Mouse (Mus musculus) frontal cortex, adult (tissue): ENCODE measurements around the gene Dusp10.

Experiments
- ATAC-seq: cut with Nextera tagmentation; 2 replicates; pipeline ENCODE4 v1.9.2; 2017; ENCODE audit warnings: mild to moderate bottlenecking, moderate library complexity, mixed read lengths; ENCODE audit not compliant: low TSS enrichment

Dusp10 gene

DNA sequence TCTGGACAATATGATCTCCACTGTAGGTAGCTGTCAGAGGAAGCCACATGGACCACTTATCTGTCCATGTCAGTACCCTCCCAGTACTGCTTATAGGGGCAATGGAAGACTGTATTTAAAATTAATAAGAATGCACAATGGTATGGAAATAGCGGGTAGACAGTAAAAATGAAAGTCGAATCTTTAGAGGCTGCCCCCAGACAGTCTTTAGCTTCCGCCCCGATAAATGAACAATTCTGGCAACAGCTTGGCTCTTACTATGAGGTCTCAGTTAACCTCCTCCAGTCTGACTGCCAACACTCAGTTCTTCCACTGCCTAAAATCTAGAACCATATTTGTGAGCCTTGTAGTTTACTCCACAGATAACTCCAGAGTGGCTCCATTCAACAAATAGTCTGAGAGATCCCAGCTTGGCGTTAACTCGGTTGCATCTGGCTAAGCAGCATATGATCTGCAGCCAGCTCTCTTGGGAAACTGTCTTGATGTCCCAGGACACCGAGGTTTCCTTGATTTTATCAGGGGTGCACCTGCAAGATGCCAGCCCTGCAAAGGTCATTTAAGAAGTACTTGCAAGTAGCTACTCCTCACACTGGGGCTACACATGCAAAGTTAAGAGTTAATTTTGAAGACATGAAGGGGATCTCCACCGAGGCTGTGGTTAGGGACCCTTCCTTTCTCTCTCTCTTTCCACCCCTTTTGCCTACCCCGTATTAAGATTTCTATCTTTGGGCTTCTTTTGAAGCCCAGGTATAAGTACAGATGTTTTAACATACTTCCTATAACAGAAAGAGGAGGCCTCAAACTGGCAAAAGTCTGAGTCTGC lies 88.0 kb downstream of the Dusp10 start:
- no peak for ATAC-seq

DNA sequence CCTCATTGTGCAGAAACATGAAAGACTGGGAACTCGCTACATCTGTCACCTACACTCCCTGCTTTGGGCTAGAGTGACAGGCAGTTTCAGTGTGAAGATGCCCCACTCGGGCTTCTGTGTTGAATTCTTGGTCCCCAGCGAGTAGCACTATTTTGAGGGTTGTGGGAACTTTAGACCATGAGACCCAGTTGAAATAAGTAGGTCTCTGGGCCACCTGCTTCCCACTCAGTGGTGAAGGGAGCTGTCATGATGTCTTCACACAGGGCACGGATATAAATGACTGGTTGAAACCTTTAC lies 88.6 kb downstream of the Dusp10 start:
- ATAC-seq: no peak

DNA sequence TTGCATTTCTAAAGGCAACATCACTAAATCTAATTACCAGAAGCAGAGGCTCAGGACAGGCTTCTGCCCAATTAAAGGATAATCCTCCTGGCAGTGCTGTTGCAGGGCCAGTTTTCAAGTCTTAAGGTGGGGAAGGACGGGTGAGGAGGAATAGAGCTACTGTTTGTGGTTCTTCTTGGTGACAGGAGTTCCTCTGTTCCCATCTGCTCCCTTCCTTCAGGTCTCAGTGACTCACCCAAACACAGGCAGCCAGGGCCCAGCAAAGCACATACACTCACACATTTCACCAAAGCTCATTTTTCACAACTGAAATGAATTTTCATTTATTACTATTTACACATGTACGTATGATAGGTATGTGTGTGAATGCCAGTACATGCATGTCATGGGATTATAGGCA lies 93.7 kb downstream of the Dusp10 start:
- no peak for ATAC-seq

DNA sequence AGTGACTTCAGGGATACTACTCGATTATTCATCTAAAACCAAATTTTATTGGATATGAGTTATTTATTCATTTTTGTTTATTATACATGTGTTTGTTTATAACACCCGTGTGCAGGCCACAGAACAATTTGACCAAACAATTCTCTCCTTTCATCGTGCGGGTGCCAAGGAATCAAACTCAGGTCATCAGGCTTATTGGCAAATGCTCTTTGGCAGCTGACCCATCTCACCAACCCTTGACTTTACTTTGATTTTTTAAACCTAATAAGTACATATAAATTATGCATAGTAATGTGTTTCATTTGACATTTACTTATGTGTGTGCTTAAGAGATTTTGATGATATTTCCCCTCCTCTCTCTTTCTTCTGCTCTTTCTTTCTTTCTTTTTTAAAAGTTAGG lies 94.3 kb downstream of the Dusp10 start:
- ATAC-seq: no peak

DNA sequence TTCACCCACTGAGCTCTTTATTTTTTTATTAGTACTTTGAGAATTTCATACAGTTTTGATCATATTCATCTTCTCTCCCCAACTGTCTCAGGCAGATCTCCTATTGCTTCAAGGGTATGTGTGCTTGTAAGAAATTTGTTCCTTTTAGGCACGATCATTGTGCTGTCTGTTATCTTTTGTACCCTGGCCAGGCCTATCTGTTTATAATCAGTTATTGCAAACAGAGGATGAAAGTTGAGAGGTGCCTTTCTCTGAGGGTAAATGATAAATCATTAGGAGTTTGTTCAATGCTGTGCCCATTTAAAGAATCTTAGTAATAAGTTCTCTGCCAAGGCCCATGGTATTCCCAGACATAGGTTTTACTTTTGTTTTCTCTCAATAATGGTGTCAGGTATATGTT lies 95.2 kb downstream of the Dusp10 start:
- ATAC-seq: no peak

DNA sequence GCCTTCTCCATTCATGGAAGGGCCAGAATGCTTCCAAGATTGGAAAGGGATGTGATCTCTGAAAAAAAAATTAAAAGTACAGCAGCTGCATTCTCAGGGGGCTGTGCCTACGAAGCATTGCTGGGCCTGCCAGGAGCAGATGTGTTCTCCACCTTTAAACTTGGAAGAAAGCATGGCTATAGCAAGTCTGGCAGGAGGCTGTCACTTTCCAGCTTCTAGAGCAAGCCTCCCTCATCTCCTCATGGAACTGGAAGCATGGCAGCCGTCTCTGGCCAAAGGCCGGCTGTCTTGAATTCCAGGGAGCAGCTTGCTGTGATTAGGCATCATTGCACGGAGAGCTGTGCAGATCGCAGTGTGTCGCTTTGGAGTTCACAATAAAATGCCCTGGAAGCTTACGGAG lies 104.5 kb downstream of the Dusp10 start:
- ATAC-seq: no peak

DNA sequence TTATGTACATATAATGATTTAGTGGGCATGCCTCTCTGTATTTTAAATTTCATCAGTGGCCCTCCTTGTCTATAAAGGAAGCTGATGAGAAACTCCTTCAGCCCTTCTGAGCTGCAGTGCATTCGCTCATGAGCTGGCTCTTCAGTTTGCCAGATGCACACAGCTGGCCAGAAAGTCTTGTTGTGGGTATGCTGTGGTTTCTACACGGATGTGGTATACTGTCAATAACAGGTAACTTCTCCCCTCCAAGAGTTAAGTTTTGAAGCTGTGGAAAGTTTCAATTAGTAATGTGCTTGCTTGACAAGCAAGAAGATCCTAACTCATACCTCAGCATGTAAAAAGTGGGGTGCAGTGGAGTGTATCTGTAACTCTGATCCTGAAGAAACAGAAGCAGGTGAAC lies 104.9 kb downstream of the Dusp10 start:
- ATAC-seq: no peak

DNA sequence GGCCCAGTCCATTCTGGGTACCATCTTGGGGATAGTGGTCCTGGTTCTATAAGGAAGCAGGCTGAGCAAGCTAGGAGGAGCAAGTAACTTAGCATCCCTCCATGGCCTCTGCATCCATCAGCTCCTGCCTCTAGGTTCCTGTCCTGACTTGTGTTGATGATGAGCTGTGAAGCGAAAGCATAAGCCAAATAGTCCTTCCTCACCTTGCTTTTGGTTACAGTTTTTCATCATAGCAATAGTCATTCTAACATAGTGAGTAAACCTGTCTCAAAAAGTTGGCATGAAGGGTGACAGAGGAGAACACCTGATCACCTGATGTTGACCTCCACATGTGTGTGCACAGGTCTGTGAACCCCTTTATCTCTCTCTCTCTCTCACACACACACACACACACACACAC lies 105.5 kb downstream of the Dusp10 start:
- no peak for ATAC-seq
